Mouse (Mus musculus): Measurements from ENCODE around the gene Tecpr1. TPM values are rescaled to one million over a fixed set of nuclear protein-coding genes. Genes with fewer than 3 reads are reported as not detected.

The Tecpr1 gene
- polyA plus RNA-seq, 1 experiment from 2014 or later: 21.2 TPM

- 82% methylated on average over 10 of the region's 10 CpGs for WGBS
Observed at GRCm38 (mm10) chr5:144204911-144205310, 18.5 kb downstream of the Tecpr1 start.

GRCm38 (mm10) chr5:144204303-144204702, 19.1 kb downstream of the Tecpr1 start:
- no peaks in the 10 kb centered on the region for H3K9me3 ChIP-seq
- no peak overlapping the region for H3K4me2 ChIP-seq
- H3K4me1 ChIP-seq: no peaks in the 10 kb centered on the region
- ATAC-seq (ENCODE audit: insufficient read depth, low FRiP score, low read depth): no peak
- H3K27me3 ChIP-seq (replicated peaks): no peaks in the 10 kb centered on the region
- no peak overlapping the region for H3K27ac ChIP-seq
- no peak overlapping the region for H3K4me3 ChIP-seq (replicated peaks)
- H3K9ac ChIP-seq: no peak overlapping the region
- peaks cover 23% of the 10 kb centered on the region for H3K36me3 ChIP-seq
- WGBS: 89% methylated on average over 12 of the region's 12 CpGs

More at GRCm38 (mm10) chr5:144204911-144205310, 18.5 kb downstream of the Tecpr1 start:
- no peaks in the 10 kb centered on the region for H3K27me3 ChIP-seq (replicated peaks)
- H3K4me1 ChIP-seq: no peaks in the 10 kb centered on the region
- H3K4me3 ChIP-seq (replicated peaks): no peak overlapping the region
- H3K4me2 ChIP-seq: no peak overlapping the region
- peaks cover 23% of the 10 kb centered on the region for H3K36me3 ChIP-seq
- ATAC-seq (ENCODE audit: insufficient read depth, low FRiP score, low read depth): no peak
- no peak overlapping the region for H3K27ac ChIP-seq
- no peaks in the 10 kb centered on the region for H3K9me3 ChIP-seq
- no peak overlapping the region for H3K9ac ChIP-seq

GRCm38 (mm10) chr5:144203398-144203959, 19.9 kb downstream of the Tecpr1 start:
- 87% methylated on average over 10 of the region's 10 CpGs for WGBS
- Histone ChIP-seq H3K27ac (no peak overlapping the region), H3K9ac (no peak overlapping the region), H3K4me1 (no peaks in the 10 kb centered on the region), H3K36me3 (peaks cover 26% of the 10 kb centered on the region), H3K9me3 (no peaks in the 10 kb centered on the region), H3K4me3 (replicated peaks) (no peak overlapping the region), H3K4me2 (no peak overlapping the region), H3K27me3 (replicated peaks) (no peaks in the 10 kb centered on the region)
- no peak for ATAC-seq (ENCODE audit: insufficient read depth, low FRiP score, low read depth)

- no peak overlapping the region for H3K27ac ChIP-seq
- H3K9ac ChIP-seq: no peak overlapping the region
- no peak overlapping the region for H3K4me2 ChIP-seq
- ATAC-seq (ENCODE audit: insufficient read depth, low FRiP score, low read depth): no peak
- H3K4me3 ChIP-seq (replicated peaks): no peak overlapping the region
- no peaks in the 10 kb centered on the region for H3K9me3 ChIP-seq
- H3K4me1 ChIP-seq: no peaks in the 10 kb centered on the region
- no peaks in the 10 kb centered on the region for H3K27me3 ChIP-seq (replicated peaks)
- H3K36me3 ChIP-seq: peaks cover 26% of the 10 kb centered on the region
- 95% methylated on average over 6 of the region's 6 CpGs for WGBS
Observed at GRCm38 (mm10) chr5:144202430-144202829, 21.0 kb downstream of the Tecpr1 start.

- WGBS: 77% methylated on average over 11 of the region's 11 CpGs
- Histone ChIP-seq H3K9ac (no peak overlapping the region), H3K36me3 (peaks cover 22% of the 10 kb centered on the region), H3K4me1 (no peaks in the 10 kb centered on the region), H3K9me3 (no peaks in the 10 kb centered on the region), H3K4me2 (no peak overlapping the region), H3K4me3 (replicated peaks) (no peak overlapping the region), H3K27ac (no peak overlapping the region), H3K27me3 (replicated peaks) (no peaks in the 10 kb centered on the region)
- no peak for ATAC-seq (ENCODE audit: insufficient read depth, low FRiP score, low read depth)
Observed at GRCm38 (mm10) chr5:144200616-144201015, 22.8 kb downstream of the Tecpr1 start.

GRCm38 (mm10) chr5:144195567-144195966, 27.8 kb downstream of the Tecpr1 start:
- WGBS: 84% methylated on average over 8 of the region's 8 CpGs
- Histone ChIP-seq H3K27ac (no peak overlapping the region), H3K36me3 (0 out of 2 replicates have a peak, but pooled peaks cover 3% of the 10 kb centered on the region), H3K9me3 (no peaks in the 10 kb centered on the region), H3K27me3 (replicated peaks) (no peaks in the 10 kb centered on the region), H3K9ac (no peak overlapping the region), H3K4me1 (peaks cover 3% of the 10 kb centered on the region; the same call in 1 of the 2 replicates), H3K4me2 (no peak overlapping the region), H3K4me3 (replicated peaks) (no peak overlapping the region)
- ATAC-seq (ENCODE audit: insufficient read depth, low FRiP score, low read depth): no peak

GRCm38 (mm10) chr5:144194416-144194815, 29.0 kb downstream of the Tecpr1 start:
- no peak overlapping the region for H3K4me2 ChIP-seq
- peaks cover 15% of the 10 kb centered on the region for H3K4me1 ChIP-seq
- no peaks in the 10 kb centered on the region for H3K27me3 ChIP-seq (replicated peaks)
- ATAC-seq (ENCODE audit: insufficient read depth, low FRiP score, low read depth): no peak
- WGBS: 86% methylated on average over 7 of the region's 7 CpGs
- no peaks in the 10 kb centered on the region for H3K9me3 ChIP-seq
- no peak overlapping the region for H3K4me3 ChIP-seq (replicated peaks)
- 0 out of 2 replicates have a peak, but pooled peaks cover 3% of the 10 kb centered on the region for H3K36me3 ChIP-seq
- H3K9ac ChIP-seq: no peak overlapping the region
- H3K27ac ChIP-seq: no peak overlapping the region

- Histone ChIP-seq H3K9me3 (no peaks in the 10 kb centered on the region), H3K9ac (no peak overlapping the region), H3K4me1 (peaks cover 16% of the 10 kb centered on the region), H3K4me2 (0 out of 2 replicates have a peak overlapping the region, but pooled peaks have one; percentile 2), H3K27me3 (replicated peaks) (no peaks in the 10 kb centered on the region), H3K36me3 (0 out of 2 replicates have a peak, but pooled peaks cover 5% of the 10 kb centered on the region), H3K4me3 (replicated peaks) (no peak overlapping the region), H3K27ac (no peak overlapping the region)
- WGBS: 72% methylated on average over 6 of the region's 6 CpGs
- no peak for ATAC-seq (ENCODE audit: insufficient read depth, low FRiP score, low read depth)
Observed at GRCm38 (mm10) chr5:144192673-144193072, 30.7 kb downstream of the Tecpr1 start.

GRCm38 (mm10) chr5:144191026-144191425, 32.4 kb downstream of the Tecpr1 start:
- Histone ChIP-seq H3K4me1 (peaks cover 16% of the 10 kb centered on the region), H3K36me3 (0 out of 2 replicates have a peak, but pooled peaks cover 5% of the 10 kb centered on the region), H3K27me3 (replicated peaks) (no peaks in the 10 kb centered on the region), H3K4me3 (replicated peaks) (peak overlapping the region; percentile 31), H3K4me2 (peak overlapping the region; percentile 67; the same call in 1 of the 2 replicates), H3K27ac (no peak overlapping the region), H3K9ac (no peak overlapping the region), H3K9me3 (no peaks in the 10 kb centered on the region)
- WGBS: 50% methylated on average over 23 of the region's 23 CpGs
- no peak for ATAC-seq (ENCODE audit: insufficient read depth, low FRiP score, low read depth)

- Histone ChIP-seq H3K4me3 (replicated peaks) (peak within 1 kb of the TSS; percentile 31), H3K27ac (peak within 1 kb of the TSS; percentile 54; the same call in 1 of the 2 replicates), H3K4me2 (peak within 1 kb of the TSS; percentile 67), H3K4me1 (peaks cover 16% of the 10 kb centered on the region), H3K9me3 (no peaks in the 10 kb centered on the region), H3K9ac (no peak within 1 kb of the TSS), H3K36me3 (peaks cover 8% of the 10 kb centered on the region; the same call in 1 of the 2 replicates), H3K27me3 (replicated peaks) (no peaks in the 10 kb centered on the region)
- peak; percentile 76 for ATAC-seq (ENCODE audit: insufficient read depth, low FRiP score, low read depth)
- 3% methylated on average over 22 of the region's 26 CpGs for whole genome bisulfite sequencing
Observed at GRCm38 (mm10) chr5:144189950-144190583, 33.3 kb downstream of the Tecpr1 start, which contains the start of gene Bhlha15. Bhlha15 (plus strand) TSS chr5:144190286.

- Histone ChIP-seq H3K27me3 (replicated peaks) (no peaks in the 10 kb centered on the region), H3K9ac (no peak overlapping the region), H3K36me3 (peaks cover 8% of the 10 kb centered on the region; the same call in 1 of the 2 replicates), H3K4me3 (replicated peaks) (no peak overlapping the region), H3K27ac (peak overlapping the region; percentile 54; the same call in 1 of the 2 replicates), H3K4me1 (peaks cover 16% of the 10 kb centered on the region), H3K9me3 (no peaks in the 10 kb centered on the region), H3K4me2 (peak overlapping the region; percentile 67; the same call in 1 of the 2 replicates)
- ATAC-seq (ENCODE audit: insufficient read depth, low FRiP score, low read depth): no peak
- 74% methylated on average over 7 of the region's 7 CpGs for WGBS
Observed at GRCm38 (mm10) chr5:144189327-144189726, 34.1 kb downstream of the Tecpr1 start.

- Histone ChIP-seq H3K9ac (no peak overlapping the region), H3K4me1 (peaks cover 16% of the 10 kb centered on the region), H3K27ac (no peak overlapping the region), H3K9me3 (no peaks in the 10 kb centered on the region), H3K4me2 (no peak overlapping the region), H3K27me3 (replicated peaks) (no peaks in the 10 kb centered on the region), H3K4me3 (replicated peaks) (no peak overlapping the region), H3K36me3 (peaks cover 8% of the 10 kb centered on the region; the same call in 1 of the 2 replicates)
- ATAC-seq (ENCODE audit: insufficient read depth, low FRiP score, low read depth): no peak
- WGBS: 76% methylated on average over 6 of the region's 6 CpGs
Observed at GRCm38 (mm10) chr5:144188422-144188821, 35.0 kb downstream of the Tecpr1 start.

Measured in stomach, embryonic 15.5 days (tissue).